In the genomic region with DNA sequence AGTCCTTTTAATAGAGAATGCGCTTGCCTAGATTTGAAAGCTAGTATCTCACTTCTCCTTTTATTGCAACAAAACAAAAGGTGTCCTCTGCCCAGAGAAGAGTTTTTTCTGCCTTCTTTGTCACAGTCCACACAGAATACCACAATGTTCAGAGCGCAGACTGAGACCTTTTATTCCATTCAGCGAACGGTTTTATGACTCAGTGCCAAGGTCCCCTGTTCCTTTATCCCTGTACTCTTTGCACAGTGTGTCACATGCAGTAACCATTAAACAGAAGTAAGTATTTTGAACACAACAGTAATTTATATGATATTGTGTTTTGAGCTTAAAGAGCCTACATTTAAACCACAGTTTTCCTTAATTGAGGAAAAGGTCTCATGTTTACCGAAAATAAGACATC, we compare ENCODE assay signal across 15 mouse cellular contexts.
"Had no signal": no experiment of that assay in that cellular context is flagged by ENCODE, and none has a peak within 500 bp of the region (broad histone marks: within the 10 kb centered on the region; RNA-seq: fewer than 3 reads in every experiment).

No protein-coding gene starts in this region.

- H3K9me3 ChIP-seq: neural tube, embryonic 13.5 days; neural tube, embryonic 15.5 days; stomach, embryonic 15.5 days had no signal

- H3K27ac ChIP-seq: neural tube, embryonic 13.5 days; neural tube, embryonic 15.5 days; stomach, embryonic 15.5 days; stomach, postnatal 0 days had no signal

- H3K4me3 ChIP-seq: neural tube, embryonic 13.5 days; neural tube, embryonic 15.5 days; stomach, embryonic 15.5 days had no signal

- H3K4me2 ChIP-seq: neural tube, embryonic 13.5 days; neural tube, embryonic 15.5 days; stomach, embryonic 15.5 days had no signal

- H3K27me3 ChIP-seq: neural tube, embryonic 13.5 days; neural tube, embryonic 15.5 days; stomach, embryonic 15.5 days had no signal

- H3K4me1 ChIP-seq: neural tube, embryonic 13.5 days; neural tube, embryonic 15.5 days; stomach, embryonic 15.5 days had no signal

- DNase-seq: right cerebral cortex, adult 18-20 months; right cerebral cortex, postnatal 14 days; right cerebral cortex, postnatal 25 days; right cerebral cortex, postnatal 4 days; spleen, adult 18-20 months; thymus, adult 18-20 months; thymus, adult 2 months; thymus, postnatal 14 days; thymus, postnatal 25 days; thymus, postnatal 36 days; thymus, postnatal 4 days had no signal

- H3K9ac ChIP-seq: neural tube, embryonic 13.5 days; neural tube, embryonic 15.5 days; stomach, embryonic 15.5 days had no signal

- H3K36me3 ChIP-seq: neural tube, embryonic 13.5 days; neural tube, embryonic 15.5 days; stomach, embryonic 15.5 days had no signal
